Mouse (Mus musculus) stomach, embryonic 14.5 days (tissue): ENCODE data around the gene Asic2. TPM values are rescaled to one million over a fixed set of nuclear protein-coding genes. Genes with fewer than 3 reads are reported as not detected.

Source experiments
- ATAC-seq: fragments of 200-750 bp; cut with Nextera tagmentation; 2 replicates; pipeline ENCODE4 v1.8.0; 2017; ENCODE audit warnings: low read depth, moderate TSS enrichment; ENCODE audit not compliant: insufficient number of reproducible peaks, insufficient read depth, low FRiP score
- H3K27ac ChIP-seq: fragments of 300-500 bp; sonication (generic); 2 replicates; pipeline ENCODE4 v1.5.1; 2014; ENCODE audit warnings: mild to moderate bottlenecking, low read length, moderate library complexity, mixed read lengths
- H3K27me3 ChIP-seq: fragments of 300-500 bp; sonication (generic); 2 replicates; pipeline ENCODE4 v1.6.1; 2014; ENCODE audit warnings: low read length, control low read depth, mixed read lengths; ENCODE audit not compliant: control insufficient read depth, insufficient read depth
- H3K36me3 ChIP-seq: fragments of 300-500 bp; sonication (generic); 2 replicates; pipeline ENCODE4 v1.6.1; 2014; ENCODE audit warnings: mild to moderate bottlenecking, control low read depth, low read length, moderate library complexity, mixed read lengths; ENCODE audit not compliant: control insufficient read depth, insufficient read depth
- H3K4me1 ChIP-seq: fragments of 300-500 bp; sonication (generic); 2 replicates; pipeline ENCODE4 v1.6.1; 2014; ENCODE audit warnings: low read length, control low read depth, mixed read lengths; ENCODE audit not compliant: control insufficient read depth, insufficient read depth
- H3K4me2 ChIP-seq: fragments of 300-500 bp; sonication (generic); replicated peaks from 2 replicates; pipeline ENCODE4 v1.6.1; 2014; ENCODE audit warnings: low read depth, low read length, control low read depth
- H3K4me3 ChIP-seq: fragments of 300-500 bp; sonication (generic); 2 replicates; pipeline ENCODE4 v1.5.1; 2014; ENCODE audit warnings: low read depth, low read length, control low read depth
- H3K9ac ChIP-seq: fragments of 300-500 bp; sonication (generic); replicated peaks from 2 replicates; pipeline ENCODE4 v1.6.1; 2014; ENCODE audit warnings: low read depth, mild to moderate bottlenecking, control low read depth, low read length, moderate library complexity, mixed read lengths
- H3K9me3 ChIP-seq: fragments of 300-500 bp; sonication (generic); 2 replicates; pipeline ENCODE4 v1.6.1; 2016; ENCODE audit warnings: low read depth, low read length, control low read depth; ENCODE audit not compliant: control insufficient read depth
- WGBS: fragments of 180-500 bp; shearing (Covaris S2); extraction: QIAGEN DNeasy Blood & Tissue Kit; methylation state at CpG from one replicate; pipeline ENCODE4 v1.1.7; 2014; 5-methylcytosine and 5-hydroxymethylcytosine counted together
- polyA plus RNA-seq: library from polyadenylated mRNA; unstranded; fragments of >200 nt; fragmentation: Nextera tagmentation; extraction: Ambion mirVana; gene quantifications from 2 replicates; pipeline ENCODE4 v1.2.1, GENCODE M21; 2014

The Asic2 gene
- polyA plus RNA-seq, 1 experiment from 2014 or later, result 0.27 TPM

DNA sequence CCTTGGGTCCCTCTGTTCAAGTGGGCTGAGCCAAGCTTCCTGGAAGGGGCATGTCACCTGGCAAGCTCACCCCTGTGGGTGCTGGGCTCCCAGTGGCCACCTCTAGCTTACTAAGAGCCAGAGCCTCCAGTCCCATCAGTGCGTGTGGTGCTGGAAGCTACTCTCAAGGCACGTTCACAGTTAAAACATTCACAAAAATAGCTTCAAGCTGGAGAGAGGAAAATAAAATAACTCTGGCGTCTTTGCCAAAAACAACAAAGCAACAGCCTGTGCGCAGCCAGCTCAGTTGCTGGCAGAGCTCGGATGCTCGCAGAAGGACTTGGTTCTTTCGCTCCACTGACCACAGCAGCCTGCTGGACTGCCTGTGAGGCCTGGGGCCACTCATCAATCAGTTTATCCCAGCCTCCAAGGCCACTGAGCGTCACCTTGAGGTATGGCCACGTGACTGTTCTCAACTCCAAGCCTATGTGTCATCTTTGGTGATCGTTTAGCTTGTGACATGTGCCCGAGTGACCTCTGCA lies 1091.1 kb downstream of the Asic2 start:
- ATAC-seq, result no peak
- no peaks in the 10 kb centered on the region for H3K9me3 ChIP-seq
- no peaks in the 10 kb centered on the region for H3K27me3 ChIP-seq
- no peaks in the 10 kb centered on the region for H3K36me3 ChIP-seq
- H3K27ac ChIP-seq, result no peak overlapping the region
- H3K9ac ChIP-seq, result no peak overlapping the region
- no peaks in the 10 kb centered on the region for H3K4me1 ChIP-seq
- 49% methylated on average over 11 of the region's 11 CpGs for WGBS
- no peak overlapping the region for H3K4me3 ChIP-seq
- no peak overlapping the region for H3K4me2 ChIP-seq

DNA sequence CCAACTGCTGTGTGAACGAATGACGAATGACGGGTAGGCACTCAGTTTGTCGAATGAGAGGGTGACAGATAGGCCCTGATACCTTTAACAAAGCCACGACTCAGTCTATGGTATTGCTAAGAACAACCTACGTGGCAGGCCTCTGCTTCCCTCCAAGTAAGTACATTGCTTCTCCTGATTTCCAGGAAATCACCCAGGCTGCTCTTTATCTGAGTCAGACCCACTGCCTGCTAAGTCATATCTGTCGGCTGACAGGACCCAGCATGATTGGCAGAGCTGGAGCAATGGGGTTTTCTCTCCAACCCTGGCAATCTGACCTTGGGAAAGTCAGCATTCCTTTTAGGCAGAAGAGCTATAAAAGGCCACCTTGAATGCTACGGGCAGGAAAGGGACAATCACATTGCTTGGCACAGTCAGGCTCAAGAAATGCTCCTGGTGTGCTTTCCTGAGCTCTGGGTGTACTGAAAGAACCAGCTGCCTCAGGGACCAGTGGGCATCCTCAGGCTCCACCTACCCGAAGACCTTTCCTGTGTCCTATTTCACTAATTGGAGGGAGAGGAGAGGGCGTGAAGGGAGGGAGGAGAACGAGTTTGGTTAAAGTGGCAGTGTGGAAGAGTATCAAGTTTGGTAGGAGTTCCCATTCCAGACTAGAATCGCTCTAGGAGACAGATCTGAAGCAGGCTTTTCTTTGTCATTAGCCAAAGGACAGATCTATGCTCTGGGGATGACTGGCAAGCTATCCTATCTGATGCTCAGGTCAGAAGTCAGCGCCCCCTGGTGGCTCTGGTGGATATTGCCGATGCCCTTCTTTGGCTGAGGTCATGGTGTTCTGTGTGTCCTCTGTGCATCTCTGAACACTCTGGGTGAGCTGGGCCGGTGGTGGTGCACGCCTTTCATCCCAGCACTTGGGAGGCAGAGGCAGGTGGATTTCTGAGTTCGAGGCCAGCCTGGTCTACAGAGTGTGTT lies 1095.5 kb downstream of the Asic2 start:
- Histone ChIP-seq H3K27me3 (no peaks in the 10 kb centered on the region), H3K4me3 (no peak overlapping the region), H3K27ac (no peak overlapping the region), H3K4me2 (no peak overlapping the region), H3K4me1 (no peaks in the 10 kb centered on the region), H3K9me3 (no peaks in the 10 kb centered on the region), H3K36me3 (no peaks in the 10 kb centered on the region), H3K9ac (no peak overlapping the region)
- 64% methylated on average over 17 of the region's 17 CpGs for WGBS
- 0 out of 2 replicates have a peak, but pooled peaks have one; percentile 42 for ATAC-seq

DNA sequence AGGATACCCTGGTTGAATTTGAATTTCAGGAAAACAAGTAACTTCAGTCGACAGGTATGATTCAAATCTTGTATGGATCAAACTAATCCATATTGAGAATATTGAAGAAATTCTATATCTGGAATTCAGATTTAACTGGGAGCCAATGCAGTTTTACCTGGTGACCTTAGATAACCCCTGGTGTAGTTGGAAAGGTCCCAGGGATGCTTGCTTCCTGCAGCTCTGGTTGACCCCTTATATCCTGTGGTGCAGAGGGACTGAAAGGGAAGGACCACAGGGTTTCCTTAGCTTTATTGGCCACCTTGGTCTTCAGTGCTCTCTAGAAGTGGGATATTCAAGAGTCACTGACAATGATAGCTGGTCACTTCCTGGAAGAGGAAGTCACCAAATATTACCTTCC lies 1100.2 kb downstream of the Asic2 start:
- Histone ChIP-seq H3K9me3 (no peaks in the 10 kb centered on the region), H3K36me3 (no peaks in the 10 kb centered on the region), H3K4me1 (no peaks in the 10 kb centered on the region), H3K9ac (no peak overlapping the region), H3K27ac (no peak overlapping the region), H3K4me2 (no peak overlapping the region), H3K27me3 (no peaks in the 10 kb centered on the region), H3K4me3 (no peak overlapping the region)
- WGBS, result 90% methylated on average over 1 of the region's 1 CpGs
- ATAC-seq, result no peak

DNA sequence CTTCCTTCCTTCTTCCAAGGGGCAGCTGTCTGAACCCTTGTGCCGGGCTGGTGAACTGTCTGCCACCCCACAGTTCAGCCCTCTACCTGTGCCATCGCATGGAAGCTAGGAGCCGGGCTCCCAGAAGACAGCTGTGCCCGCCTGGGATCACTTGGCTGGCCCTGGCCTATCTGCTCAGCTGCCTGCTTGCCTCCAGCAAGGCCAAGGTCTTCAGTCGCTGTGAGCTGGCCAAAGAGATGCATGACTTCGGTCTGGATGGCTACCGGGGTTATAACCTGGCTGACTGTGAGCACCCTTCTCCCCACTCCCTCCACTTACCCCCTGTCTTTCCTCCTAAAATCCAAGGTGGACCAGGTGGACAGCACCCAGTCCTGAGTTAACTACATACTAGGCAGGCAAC lies 1105.3 kb downstream of the Asic2 start:
- Histone ChIP-seq H3K9me3 (no peaks in the 10 kb centered on the region), H3K4me3 (no peak overlapping the region), H3K4me1 (no peaks in the 10 kb centered on the region), H3K36me3 (no peaks in the 10 kb centered on the region), H3K4me2 (no peak overlapping the region), H3K27me3 (no peaks in the 10 kb centered on the region), H3K27ac (no peak overlapping the region), H3K9ac (no peak overlapping the region)
- 91% methylated on average over 7 of the region's 7 CpGs for WGBS
- no peak for ATAC-seq

DNA sequence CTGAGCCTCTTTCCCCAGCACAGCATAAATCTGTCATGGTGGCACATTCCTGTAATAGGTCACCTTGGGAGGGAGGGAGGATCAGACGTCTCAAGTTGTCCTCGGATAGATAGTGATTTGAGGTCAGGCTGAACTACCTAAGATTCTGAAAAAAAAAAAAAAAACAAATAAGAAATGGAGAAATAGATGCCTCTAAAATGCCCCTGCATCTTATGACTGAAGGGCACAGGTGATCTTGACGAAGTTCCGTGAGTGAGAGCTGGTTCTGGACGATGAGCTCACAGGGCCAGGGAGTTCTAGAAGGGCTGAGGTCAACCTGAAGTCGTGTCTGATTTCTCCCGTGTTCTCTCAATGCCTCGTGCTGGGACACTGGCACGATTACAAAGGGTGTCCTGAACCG lies 1110.2 kb downstream of the Asic2 start, which contains the start of gene Spaca3:
Gene Spaca3, plus strand, starts transcription at position 301 of the 400 bp plus-strand sequence.
- Histone ChIP-seq H3K4me2 (no peak within 1 kb of the TSS), H3K36me3 (no peaks in the 10 kb centered on the region), H3K9me3 (no peaks in the 10 kb centered on the region), H3K4me1 (no peaks in the 10 kb centered on the region), H3K27me3 (no peaks in the 10 kb centered on the region), H3K9ac (no peak within 1 kb of the TSS), H3K27ac (no peak within 1 kb of the TSS), H3K4me3 (no peak within 1 kb of the TSS)
- 78% methylated on average over 10 of the region's 10 CpGs for WGBS
- ATAC-seq, result no peak

DNA sequence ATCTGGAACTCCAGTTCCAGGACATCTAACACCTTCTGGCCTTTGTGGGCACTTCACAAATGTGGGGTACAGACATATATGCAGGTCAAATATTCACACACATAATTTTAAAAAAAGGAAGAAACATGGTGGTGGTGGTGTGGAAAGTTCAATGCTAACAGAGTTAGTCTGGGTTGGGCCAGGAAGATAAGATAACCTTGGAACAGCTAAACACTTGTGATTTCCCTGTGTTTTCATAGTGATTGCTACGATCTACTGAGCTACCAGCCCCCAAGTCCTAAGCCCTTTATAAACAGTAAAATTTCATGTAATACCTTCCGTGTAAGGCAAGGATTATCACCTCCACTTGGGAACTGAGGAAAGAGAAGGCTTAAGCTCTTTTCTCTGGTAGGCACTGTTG lies 1111.4 kb downstream of the Asic2 start:
- Histone ChIP-seq H3K4me1 (no peaks in the 10 kb centered on the region), H3K4me2 (no peak overlapping the region), H3K9me3 (no peaks in the 10 kb centered on the region), H3K36me3 (no peaks in the 10 kb centered on the region), H3K9ac (no peak overlapping the region), H3K27me3 (no peaks in the 10 kb centered on the region), H3K4me3 (no peak overlapping the region), H3K27ac (no peak overlapping the region)
- WGBS, result 43% methylated on average over 2 of the region's 2 CpGs
- peak; percentile 28; the same call in 1 of the 2 replicates for ATAC-seq

DNA sequence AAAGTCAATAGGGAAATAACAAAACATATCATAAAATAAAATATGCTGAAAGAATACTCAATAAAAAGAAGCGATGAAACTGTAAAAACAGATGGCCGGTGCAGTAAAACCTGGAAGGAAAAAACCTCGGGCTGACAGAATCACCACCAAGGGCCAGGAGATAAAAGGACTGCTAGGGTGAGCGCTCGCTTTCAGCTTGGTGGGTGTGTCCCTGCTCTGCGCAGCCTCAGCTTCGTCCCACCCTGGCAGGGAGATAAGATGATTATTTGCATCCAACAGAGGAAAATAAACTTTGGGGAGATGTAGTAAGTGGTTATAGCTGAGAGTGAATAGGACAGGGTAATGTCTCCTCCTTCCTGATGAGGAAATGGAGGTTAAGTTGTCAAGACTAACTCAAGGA lies 1113.3 kb downstream of the Asic2 start:
- Histone ChIP-seq H3K4me3 (no peak overlapping the region), H3K4me2 (no peak overlapping the region), H3K9me3 (no peaks in the 10 kb centered on the region), H3K4me1 (no peaks in the 10 kb centered on the region), H3K27ac (no peak overlapping the region), H3K36me3 (no peaks in the 10 kb centered on the region), H3K9ac (no peak overlapping the region), H3K27me3 (no peaks in the 10 kb centered on the region)
- WGBS, result 50% methylated on average over 7 of the region's 7 CpGs
- ATAC-seq, result no peak

DNA sequence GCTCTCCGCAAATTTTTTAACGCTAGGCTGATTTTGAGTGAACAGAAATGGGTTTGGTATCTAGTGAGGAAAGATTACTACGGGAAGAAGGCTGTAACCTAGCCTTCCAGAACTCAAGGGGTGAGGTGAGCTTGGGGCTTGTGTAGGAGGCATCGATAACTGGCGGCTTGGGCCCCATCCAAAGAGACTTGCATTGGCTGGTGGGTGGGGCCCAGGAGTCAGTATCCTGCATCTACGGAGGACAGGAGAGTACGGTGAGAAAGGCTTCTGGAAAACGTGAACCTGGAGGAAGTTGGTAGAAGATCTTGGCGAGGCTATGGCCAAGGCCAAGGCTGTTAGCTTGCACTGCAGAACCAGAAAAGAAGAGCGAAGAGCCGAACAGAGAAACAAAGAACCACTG lies 1113.8 kb downstream of the Asic2 start:
- no peaks in the 10 kb centered on the region for H3K4me1 ChIP-seq
- H3K27me3 ChIP-seq, result no peaks in the 10 kb centered on the region
- no peak overlapping the region for H3K27ac ChIP-seq
- 84% methylated on average over 11 of the region's 11 CpGs for WGBS
- no peak for ATAC-seq
- no peaks in the 10 kb centered on the region for H3K9me3 ChIP-seq
- H3K36me3 ChIP-seq, result no peaks in the 10 kb centered on the region
- no peak overlapping the region for H3K4me2 ChIP-seq
- H3K9ac ChIP-seq, result no peak overlapping the region
- no peak overlapping the region for H3K4me3 ChIP-seq
